Mouse (Mus musculus) lung, postnatal 0 days (tissue): ENCODE results near the gene Phlda2.

Experiments used
- CTCF ChIP-seq: IDR thresholded peaks from 2 replicates; pipeline ENCODE4 v1.5.1; 2016; ENCODE audit warnings: antibody characterized with exemption, mild to moderate bottlenecking
- EP300 ChIP-seq: IDR thresholded peaks from 2 replicates; pipeline ENCODE4 v1.6.1; 2016; ENCODE audit warnings: antibody characterized with exemption, mild to moderate bottlenecking, control low read depth

DNA sequence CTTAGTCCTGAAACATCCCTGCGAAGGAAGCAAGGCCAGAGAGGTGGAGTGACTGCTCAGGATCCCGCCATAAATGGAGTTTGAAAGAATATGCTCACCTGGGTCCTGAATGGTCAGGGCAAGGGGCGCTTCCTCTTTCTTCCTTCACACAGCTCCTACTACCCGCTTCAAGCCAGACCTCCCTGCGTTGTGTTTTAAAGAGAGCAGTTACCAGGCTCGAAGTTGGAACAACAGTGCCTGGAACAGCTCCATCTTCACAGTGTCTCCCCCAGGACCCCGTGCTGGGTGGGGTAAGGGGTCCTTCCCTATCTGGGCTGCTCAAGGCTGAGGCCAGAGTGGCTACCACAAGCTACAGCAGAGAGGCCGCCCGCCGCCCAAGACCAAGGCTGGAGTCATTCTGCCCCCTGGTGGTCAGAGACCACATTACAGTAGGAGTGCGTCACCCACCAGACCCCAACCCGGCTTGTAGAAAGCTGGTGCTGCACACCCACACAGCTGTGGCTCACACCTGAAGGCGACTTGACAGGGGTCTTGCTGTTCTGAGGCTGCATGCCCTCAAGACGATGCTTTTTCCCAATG lies 36.8 kb downstream of the Phlda2 start:
- TF ChIP-seq CTCF (peak; percentile 97), EP300 (no peak)
